Mouse (Mus musculus) embryonic facial prominence, embryonic 11.5 days (tissue): ENCODE results near the gene Apc2. TPM values are rescaled to one million over a fixed set of nuclear protein-coding genes. Genes with fewer than 3 reads are reported as not detected.

Experiments
- ATAC-seq: fragments of 200-750 bp; cut with Nextera tagmentation; replicated peaks from 2 replicates; pipeline ENCODE4 v1.8.0; 2017; ENCODE audit warnings: low read depth; ENCODE audit not compliant: insufficient number of reproducible peaks, low FRiP score, low TSS enrichment
- DNase-seq: peaks from one replicate; pipeline ENCODE4 v3.0.0-alpha.2; 2015; ENCODE audit warnings: low spot score
- H3K27ac ChIP-seq: fragments of 300-500 bp; sonication (generic); replicated peaks from 2 replicates; pipeline ENCODE4 v1.5.1; 2014; ENCODE audit warnings: mild to moderate bottlenecking, low read depth, low read length, control low read depth
- H3K27me3 ChIP-seq: fragments of 300-500 bp; sonication (generic); 2 replicates; pipeline ENCODE4 v1.6.1; 2014; ENCODE audit warnings: mild to moderate bottlenecking, low read length, moderate library complexity, mixed read lengths; ENCODE audit not compliant: control insufficient read depth, insufficient read depth
- H3K36me3 ChIP-seq: fragments of 300-500 bp; sonication (generic); replicated peaks from 2 replicates; pipeline ENCODE4 v1.6.1; 2014; ENCODE audit warnings: low read depth, mild to moderate bottlenecking, low read length, moderate library complexity, mixed read lengths; ENCODE audit not compliant: control insufficient read depth, insufficient read depth
- H3K4me1 ChIP-seq: fragments of 300-500 bp; sonication (generic); 2 replicates; pipeline ENCODE4 v1.6.1; 2014; ENCODE audit warnings: low read length, mixed read lengths; ENCODE audit not compliant: control insufficient read depth, insufficient read depth
- H3K4me2 ChIP-seq: fragments of 300-500 bp; sonication (generic); 2 replicates; pipeline ENCODE4 v1.6.1; 2014; ENCODE audit warnings: low read depth, mild to moderate bottlenecking, control low read depth, low read length, moderate library complexity
- H3K4me3 ChIP-seq: fragments of 300-500 bp; sonication (generic); 2 replicates; pipeline ENCODE4 v1.5.1; 2014; ENCODE audit warnings: low read depth, low read length, control low read depth
- H3K9ac ChIP-seq: fragments of 300-500 bp; sonication (generic); replicated peaks from 2 replicates; pipeline ENCODE4 v1.6.1; 2014; ENCODE audit warnings: mild to moderate bottlenecking, control low read depth, low read length
- H3K9me3 ChIP-seq: fragments of 300-500 bp; sonication (generic); replicated peaks from 2 replicates; pipeline ENCODE4 v1.6.1; 2016; ENCODE audit warnings: mild to moderate bottlenecking, low read length, inconsistent platforms, mixed read lengths; ENCODE audit not compliant: control insufficient read depth
- WGBS: fragments of 180-500 bp; shearing (Covaris S2); extraction: QIAGEN DNeasy Blood & Tissue Kit; methylation state at CpG from one replicate; pipeline ENCODE4 v1.1.7; 2014; 5-methylcytosine and 5-hydroxymethylcytosine counted together
- microRNA-seq: library from miRNA; unstranded; fragments of <30 nt; microRNA quantifications from one replicate; pipeline ENCODE4, GENCODE M21; 2016; ENCODE audit warnings: borderline number of aligned reads
- polyA plus RNA-seq: library from polyadenylated mRNA; unstranded; fragments of >200 nt; fragmentation: Nextera tagmentation; extraction: Ambion mirVana; gene quantifications from 2 replicates; pipeline ENCODE4 v1.2.1, GENCODE M21; 2014

Apc2 gene
- polyA plus RNA-seq, 1 experiment from 2014 or later: 11.0 TPM

DNA sequence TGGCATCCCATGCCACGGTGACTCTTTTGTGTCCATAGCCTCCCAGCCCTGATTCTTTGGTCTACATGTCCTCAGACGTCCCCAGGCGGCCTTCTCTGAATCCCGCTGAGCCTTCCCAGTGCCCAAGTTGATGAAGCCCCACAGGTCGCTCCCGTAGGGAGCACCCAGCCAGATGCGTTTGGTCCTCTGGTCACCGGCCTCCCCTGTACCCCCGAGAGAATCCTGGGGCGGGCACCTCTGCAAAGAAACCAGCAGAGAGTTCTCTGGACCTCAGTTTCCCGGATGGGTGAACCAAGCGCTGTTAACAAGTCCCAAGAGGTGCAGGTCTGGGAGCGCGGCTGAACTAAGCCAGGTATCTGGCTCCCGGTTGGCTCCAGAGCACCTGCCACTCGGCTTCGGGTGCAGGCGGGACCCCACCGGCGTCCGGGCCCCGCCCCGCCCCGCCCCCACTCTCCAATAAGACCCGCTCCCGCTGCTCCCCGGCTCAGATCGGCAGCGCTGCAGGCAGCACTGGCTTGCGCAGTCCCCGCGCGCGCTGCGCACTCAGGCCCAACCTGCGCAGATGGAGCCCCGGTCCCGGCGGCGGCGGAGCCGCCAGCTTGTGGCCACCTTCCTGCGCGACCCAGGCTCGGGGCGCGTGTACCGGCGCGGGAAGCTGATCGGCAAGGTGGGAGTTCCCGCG lies 60.4 kb downstream of the Apc2 start, which contains the start of gene Plk5:
Gene Plk5 (plus strand): TSS at position 459 of the 682 bp plus-strand sequence.
- peak within 1 kb of the TSS; percentile 30 for H3K4me3 ChIP-seq
- DNase-seq: no peak
- ATAC-seq: no peak
- H3K4me1 ChIP-seq: peaks cover 7% of the 10 kb centered on the region
- no peaks in the 10 kb centered on the region; the same call in 1 of the 2 replicates for H3K9me3 ChIP-seq
- H3K9ac ChIP-seq: peak within 1 kb of the TSS; percentile 25; the same call in 1 of the 2 replicates
- H3K27ac ChIP-seq: no peak within 1 kb of the TSS
- peak within 1 kb of the TSS; percentile 57 for H3K4me2 ChIP-seq
- WGBS: 1% methylated on average over 50 of the region's 53 CpGs
- H3K36me3 ChIP-seq: no peaks in the 10 kb centered on the region
- H3K27me3 ChIP-seq: peaks cover 63% of the 10 kb centered on the region

DNA sequence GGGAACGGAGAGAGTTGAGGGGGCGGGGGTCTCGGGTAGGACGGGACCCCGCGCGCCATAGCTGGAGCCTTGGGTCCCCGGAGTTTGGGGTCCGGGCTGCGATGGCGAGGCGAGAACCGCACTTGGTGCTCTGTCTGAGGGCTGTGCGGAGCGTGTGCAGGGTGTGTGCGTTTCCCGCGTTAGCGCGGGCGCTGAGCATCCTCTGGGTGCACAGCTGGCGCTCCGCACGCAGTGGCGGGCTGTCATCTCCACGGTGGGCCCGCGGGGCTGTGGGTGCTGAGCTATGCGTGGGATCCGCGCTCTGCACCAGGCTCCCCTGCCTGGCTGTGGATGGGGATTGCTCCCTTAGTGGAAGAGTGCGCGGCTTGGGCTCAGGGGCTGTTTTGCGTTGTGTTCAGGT lies 61.0 kb downstream of the Apc2 start:
- Histone ChIP-seq H3K4me2 (peak overlapping the region; percentile 57), H3K9ac (peak overlapping the region; percentile 25; the same call in 1 of the 2 replicates), H3K27ac (no peak overlapping the region), H3K4me1 (peaks cover 7% of the 10 kb centered on the region), H3K27me3 (peaks cover 62% of the 10 kb centered on the region), H3K4me3 (peak overlapping the region; percentile 30), H3K9me3 (no peaks in the 10 kb centered on the region; the same call in 1 of the 2 replicates), H3K36me3 (no peaks in the 10 kb centered on the region)
- DNase-seq (no peak), ATAC-seq (no peak)
- WGBS: 1% methylated on average over 34 of the region's 34 CpGs

DNA sequence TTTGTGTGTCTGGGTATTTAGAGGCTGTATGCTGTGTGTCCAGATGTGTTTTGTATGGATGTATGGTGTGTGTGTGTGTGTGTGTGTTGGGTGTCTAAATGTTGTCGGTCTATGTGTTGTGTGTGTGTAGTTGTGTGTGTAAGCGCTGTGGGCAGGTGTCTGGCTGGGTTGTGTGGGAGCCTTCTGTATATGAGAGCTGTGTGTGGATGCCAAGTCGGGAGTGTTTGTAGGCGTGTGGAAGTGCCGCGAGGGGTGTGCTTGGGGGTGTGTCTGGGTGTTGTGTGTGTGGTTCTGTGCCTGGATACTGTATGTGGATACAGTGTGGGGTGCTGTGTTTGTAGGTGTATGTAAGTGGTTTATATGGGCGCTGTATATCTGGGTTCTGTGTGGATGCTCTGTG lies 61.6 kb downstream of the Apc2 start:
- DNase-seq (no peak), ATAC-seq (no peak)
- Histone ChIP-seq H3K4me3 (no peak overlapping the region), H3K27ac (no peak overlapping the region), H3K9ac (no peak overlapping the region), H3K4me2 (no peak overlapping the region), H3K4me1 (peaks cover 7% of the 10 kb centered on the region), H3K9me3 (no peaks in the 10 kb centered on the region; the same call in 1 of the 2 replicates), H3K36me3 (no peaks in the 10 kb centered on the region), H3K27me3 (peaks cover 57% of the 10 kb centered on the region)
- WGBS: 28% methylated on average over 7 of the region's 7 CpGs

DNA sequence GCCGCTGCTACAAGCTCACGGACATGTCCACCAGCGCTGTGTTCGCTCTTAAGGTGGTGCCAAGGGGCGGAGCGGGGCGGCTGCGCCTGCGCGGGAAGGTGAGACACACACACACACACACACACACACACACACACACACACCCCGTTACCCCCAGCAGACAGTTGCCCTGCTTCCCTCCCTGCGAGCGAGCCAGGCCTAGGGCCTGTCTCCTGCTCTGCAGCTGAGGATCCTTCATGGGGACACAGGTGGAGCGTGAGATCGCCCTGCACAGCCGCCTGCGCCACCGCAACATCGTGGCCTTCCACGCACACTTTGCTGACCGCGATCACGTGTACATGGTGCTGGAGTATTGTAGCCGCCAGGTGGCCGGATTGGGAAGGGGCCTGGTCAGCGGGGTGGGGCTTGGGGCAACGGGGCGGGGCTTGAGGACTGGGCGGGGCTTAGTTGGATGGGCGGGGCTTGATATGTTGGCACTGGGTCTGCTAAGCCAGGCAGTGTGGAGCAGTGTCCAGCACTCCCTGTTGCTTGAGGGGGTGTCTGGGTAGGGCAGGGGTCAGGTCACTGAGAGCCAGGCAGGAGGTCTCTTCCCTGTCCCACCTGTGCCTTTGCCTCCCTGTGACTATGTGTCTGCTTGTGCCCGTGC lies 62.3 kb downstream of the Apc2 start:
- no peak; the same call in 1 of the 2 replicates for ATAC-seq
- Histone ChIP-seq H3K4me1 (peaks cover 7% of the 10 kb centered on the region), H3K36me3 (no peaks in the 10 kb centered on the region), H3K9ac (no peak overlapping the region), H3K9me3 (no peaks in the 10 kb centered on the region; the same call in 1 of the 2 replicates), H3K4me3 (peak overlapping the region; percentile 9; the same call in 1 of the 2 replicates), H3K27me3 (peaks cover 50% of the 10 kb centered on the region), H3K27ac (no peak overlapping the region), H3K4me2 (peak overlapping the region; percentile 0; the same call in 1 of the 2 replicates)
- no peak for DNase-seq
- WGBS: 8% methylated on average over 31 of the region's 31 CpGs

DNA sequence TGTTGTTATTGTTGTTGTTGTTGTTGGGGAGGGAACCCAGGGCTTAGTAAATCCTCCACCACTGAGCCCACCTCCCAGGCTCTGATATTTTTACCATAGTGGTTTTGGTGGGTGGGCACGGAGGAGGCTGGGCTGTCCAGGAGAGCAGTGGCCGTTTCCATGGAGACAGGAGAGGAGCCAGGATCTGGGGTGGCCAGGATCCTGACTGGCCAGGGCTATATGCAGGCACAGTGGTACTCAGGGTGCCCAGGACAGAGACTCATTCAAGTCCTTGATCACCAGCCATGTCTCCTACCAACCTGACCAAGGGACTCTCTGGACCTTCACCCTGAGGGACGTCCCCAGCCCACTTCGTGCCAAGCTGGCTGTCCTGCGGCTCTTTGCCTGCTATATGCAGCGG lies 68.0 kb downstream of the Apc2 start:
- ATAC-seq (no peak), DNase-seq (no peak)
- no peaks in the 10 kb centered on the region; the same call in 1 of the 2 replicates for H3K9me3 ChIP-seq
- H3K4me2 ChIP-seq: no peak overlapping the region
- no peaks in the 10 kb centered on the region for H3K4me1 ChIP-seq
- H3K27me3 ChIP-seq: peaks cover 13% of the 10 kb centered on the region
- H3K27ac ChIP-seq: no peak overlapping the region
- no peak overlapping the region for H3K4me3 ChIP-seq
- 38% methylated on average over 6 of the region's 6 CpGs for WGBS
- H3K9ac ChIP-seq: no peak overlapping the region
- H3K36me3 ChIP-seq: no peaks in the 10 kb centered on the region

DNA sequence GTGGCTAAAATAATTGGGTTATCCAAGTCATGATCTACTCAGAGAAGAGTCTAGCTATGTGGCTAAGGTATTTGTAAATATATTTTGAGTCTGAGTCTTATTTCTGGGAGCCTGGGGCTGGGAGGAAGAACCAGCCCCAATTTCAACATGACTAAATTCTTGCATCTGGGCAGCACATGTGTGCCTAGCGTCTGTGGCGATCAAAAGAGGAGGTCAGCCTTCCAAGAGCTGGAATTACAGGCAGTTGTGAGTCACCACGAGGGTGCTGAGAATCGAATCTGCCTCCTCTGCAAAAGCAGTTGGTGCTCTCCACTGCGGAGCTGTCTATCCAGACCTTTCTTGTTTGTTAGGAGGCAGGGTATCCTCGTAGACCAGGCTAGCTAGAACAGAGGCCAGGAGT lies 70.0 kb downstream of the Apc2 start:
- 58% methylated on average over 6 of the region's 6 CpGs for WGBS
- Histone ChIP-seq H3K27me3 (peaks cover 7% of the 10 kb centered on the region), H3K4me2 (no peak overlapping the region), H3K27ac (no peak overlapping the region), H3K36me3 (no peaks in the 10 kb centered on the region), H3K4me1 (no peaks in the 10 kb centered on the region), H3K9me3 (no peaks in the 10 kb centered on the region), H3K4me3 (no peak overlapping the region), H3K9ac (no peak overlapping the region)
- DNase-seq (no peak), ATAC-seq (no peak)

Small RNAs within 50 kb of the gene (microRNA-seq; reads per million reads assigned to microRNA genes)
- gene Mir6911: not detected

Other genes with a start within 250 kb of the Apc2 start
- gene Gpx4, start 248.8 kb upstream of the Apc2 start, polyA plus RNA-seq: 515 and 565 TPM in 2 replicates
- 5.6 and 6.6 TPM in 2 replicates for gene Sbno2, start 190.4 kb upstream of the Apc2 start, polyA plus RNA-seq
- gene Stk11, start 180.2 kb upstream of the Apc2 start, polyA plus RNA-seq: 16.6 and 18.5 TPM in 2 replicates
- gene Atp5d, start 157.3 kb upstream of the Apc2 start, polyA plus RNA-seq: 360 and 371 TPM in 2 replicates
- 6.8 and 9.0 TPM in 2 replicates for gene Cbarp, start 155.1 kb upstream of the Apc2 start, polyA plus RNA-seq
- gene Midn, start 147.7 kb upstream of the Apc2 start, polyA plus RNA-seq: 60.3 and 62.1 TPM in 2 replicates
- gene Cirbp, start 130.0 kb upstream of the Apc2 start, polyA plus RNA-seq: 74.0 and 77.8 TPM in 2 replicates
- 6.0 and 6.8 TPM in 2 replicates for gene 1600002K03Rik, start 123.0 kb upstream of the Apc2 start, polyA plus RNA-seq
- 34.6 and 42.3 TPM in 2 replicates for gene Efna2, start 116.5 kb upstream of the Apc2 start, polyA plus RNA-seq
- 75.1 and 94.3 TPM in 2 replicates for gene Mum1, start 69.5 kb upstream of the Apc2 start, polyA plus RNA-seq
- 221 and 253 TPM in 2 replicates for gene Ndufs7, start 46.9 kb upstream of the Apc2 start, polyA plus RNA-seq
- gene Gamt, start 35.0 kb upstream of the Apc2 start, polyA plus RNA-seq: 21.9 and 22.4 TPM in 2 replicates
- gene Dazap1, start 34.5 kb upstream of the Apc2 start, polyA plus RNA-seq: 40.9 and 44.7 TPM in 2 replicates
- 886 and 948 TPM in 2 replicates for gene Rps15, start 3.5 kb upstream of the Apc2 start, polyA plus RNA-seq
- 36.5 and 41.6 TPM in 2 replicates for gene 2310011J03Rik, start 24.6 kb downstream of the Apc2 start, polyA plus RNA-seq
- 1.6 and 2.9 TPM in 2 replicates for gene Pcsk4, start 33.5 kb downstream of the Apc2 start, polyA plus RNA-seq
- gene Reep6, start 34.0 kb downstream of the Apc2 start, polyA plus RNA-seq: 4.3 and 4.5 TPM in 2 replicates
- 0.14 and 0.88 TPM in 2 replicates for gene Adamtsl5, start 52.4 kb downstream of the Apc2 start, polyA plus RNA-seq
- gene Plk5, start 60.5 kb downstream of the Apc2 start, polyA plus RNA-seq: 0.26 and 0.52 TPM in 2 replicates
- gene Mex3d, start 91.7 kb downstream of the Apc2 start, polyA plus RNA-seq: 10.3 and 12.9 TPM in 2 replicates
- 241 and 259 TPM in 2 replicates for gene Mbd3, start 103.6 kb downstream of the Apc2 start, polyA plus RNA-seq
- 377 and 460 TPM in 2 replicates for gene Uqcr11, start 110.9 kb downstream of the Apc2 start, polyA plus RNA-seq
- 174 and 178 TPM in 2 replicates for gene Tcf3, start 137.7 kb downstream of the Apc2 start, polyA plus RNA-seq
- gene Onecut3, start 198.9 kb downstream of the Apc2 start, polyA plus RNA-seq: 0.22 and 0.43 TPM in 2 replicates
- gene Atp8b3, start 243.1 kb downstream of the Apc2 start, polyA plus RNA-seq: 0.28 and 0.36 TPM in 2 replicates